Comparison of ENCODE assay signal across 12 mouse cellular contexts in the genomic region with DNA sequence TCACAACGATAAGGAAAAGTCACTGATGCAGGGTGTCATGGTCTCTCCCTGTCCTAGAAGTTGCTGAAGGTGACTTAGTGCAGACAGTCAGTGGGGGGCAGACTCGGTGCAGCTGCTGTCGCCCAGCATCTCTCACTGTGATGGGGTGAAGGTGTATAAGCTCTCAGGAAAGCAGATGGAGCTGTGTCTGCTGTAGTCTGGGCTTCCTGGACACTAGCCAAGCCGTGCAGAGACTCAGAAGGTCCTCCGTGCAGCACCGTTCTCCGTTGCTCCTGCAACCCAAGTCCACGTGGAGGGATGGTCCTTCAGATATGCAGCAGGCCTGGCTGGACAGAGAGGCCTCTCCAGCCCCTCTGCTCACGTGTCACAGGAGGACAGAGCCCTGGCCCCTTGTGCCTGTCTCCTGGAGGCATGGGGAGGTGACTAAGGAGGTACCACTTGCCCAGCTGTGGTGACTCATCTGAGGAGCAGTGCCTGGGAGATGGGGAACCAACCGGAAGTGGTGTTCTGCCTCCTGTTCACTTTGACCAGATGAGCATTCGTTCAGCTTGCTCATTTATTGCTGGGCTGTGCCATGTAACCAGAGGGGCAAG.
A peak's percentile ranks its signal among the peaks of the same experiment; 100 is the strongest.
DNase-seq lines count a peak whose midpoint lies in the region; ATAC-seq and TF ChIP-seq lines count a peak whose summit lies in the region.
"Had no signal": no experiment of that assay in that cellular context is flagged by ENCODE, and none has a peak within 500 bp of the region (broad histone marks: within the 10 kb centered on the region; RNA-seq: fewer than 3 reads in every experiment).

No protein-coding gene starts in this region.

- H3K27me3 ChIP-seq in kidney, embryonic 15.5 days: 0 out of 2 replicates have a peak, but pooled peaks cover 2% of the 10 kb centered on the region
- no peaks in the 10 kb centered on the region for H3K27me3 ChIP-seq in Patski
- H3K27me3 ChIP-seq: heart, embryonic 13.5 days had no signal

- no peak overlapping the region for H3K4me3 ChIP-seq in kidney, embryonic 15.5 days (replicated peaks)
- H3K4me3 ChIP-seq: heart, embryonic 13.5 days had no signal

- no peak overlapping the region for H3K27ac ChIP-seq in kidney, embryonic 15.5 days
- H3K27ac ChIP-seq: heart, embryonic 13.5 days had no signal

- no peak for ATAC-seq in kidney, embryonic 15.5 days (replicated peaks; ENCODE audit: low FRiP score)
- peak; percentile 72 for ATAC-seq in Patski
- ATAC-seq: inflammation-experienced regulatory T-cells, adult 6 months; lung, postnatal 0 days had no signal

- no peak overlapping the region for H3K9ac ChIP-seq in kidney, embryonic 15.5 days
- H3K9ac ChIP-seq: heart, embryonic 13.5 days had no signal

- no peaks in the 10 kb centered on the region for H3K9me3 ChIP-seq in kidney, embryonic 15.5 days (replicated peaks)
- H3K9me3 ChIP-seq: heart, embryonic 13.5 days had no signal

- in situ Hi-C loops in Patski (cut with MboI; ENCODE audit: low pct_unique_long_range_greater_than_20kb): no loop called here

- POLR2A ChIA-PET in Patski (lab: Charles Lee): no interaction called here

- H3K36me3 ChIP-seq in kidney, embryonic 15.5 days: no peaks in the 10 kb centered on the region
- H3K36me3 ChIP-seq: heart, embryonic 13.5 days had no signal

- peaks cover 38% of the 10 kb centered on the region for H3K4me1 ChIP-seq in kidney, embryonic 15.5 days

- 73% methylated on average over 11 of the region's 11 CpGs for WGBS in kidney, embryonic 15.5 days

- no peak overlapping the region for H3K4me2 ChIP-seq in kidney, embryonic 15.5 days
- H3K4me2 ChIP-seq: heart, embryonic 13.5 days had no signal

- TF ChIP-seq CTCF in Patski (IDR thresholded peaks at IDR 0.05): no peak

- peak; percentile 44 for DNase-seq in kidney, postnatal 10 days
- DNase-seq in 416B (ENCODE audit: low read depth): peak; percentile 74
- no peak for DNase-seq in Patski (ENCODE audit: low read depth, low spot score)
- DNase-seq in cerebellum, postnatal 14 days: peak; percentile 70 to 76
- no peak for DNase-seq in spleen, postnatal 10 days (ENCODE audit: low spot score in 2 of 2)
- no peak for DNase-seq in layer of hippocampus, adult 9-11 months
- no peak for DNase-seq in heart, adult 11 months
- DNase-seq: liver had no signal

- CTCF ChIA-PET in Patski (lab: Charles Lee): interaction anchor here (1.0 kb wide), 1 partner anchor 13 kb away, joined by 3 read pairs; no protein-coding TSS in a partner anchor

Comparison
In these comparisons a context has a peak if more than half of its experiments do, and no peak if none do; other contexts are left out.
1. DNase-seq: peak in kidney, postnatal 10 days (single experiment), 416B (single experiment) and cerebellum, postnatal 14 days (2 of 2); none in Patski (single experiment), spleen, postnatal 10 days (0 of 2), layer of hippocampus, adult 9-11 months (single experiment) and heart, adult 11 months (single experiment).